Mouse (Mus musculus) erythroblast, embryonic 14.5 days (primary cell): ENCODE data around the gene Rerg.

Source experiments
- GATA1 ChIP-seq: IDR thresholded peaks from 2 replicates; pipeline ENCODE4 v1.6.1; 2012; ENCODE audit warnings: low read length, inconsistent platforms, mixed read lengths
- TAL1 ChIP-seq: IDR thresholded peaks from 3 replicates; pipeline ENCODE4 v1.6.1; 2012; ENCODE audit warnings: low read length, inconsistent platforms, mixed read lengths

- TF ChIP-seq TAL1: no peak
- no peak for TF ChIP-seq GATA1
Measured at GRCm38 (mm10) chr6:137170646-137171045, 349 bp upstream of the Rerg start.
